Mouse (Mus musculus): ENCODE measurements around the gene Psap. TPM values are rescaled to one million over a fixed set of nuclear protein-coding genes. Genes with fewer than 3 reads are reported as not detected.

Psap gene
- total and polyA plus RNA-seq, 2 experiments from 2014 or later = 281 to 768 TPM

- Histone ChIP-seq H3K27me3 (ENCODE audit: insufficient read depth, low read length) (no peaks in the 10 kb centered on the region), H3K4me1 (ENCODE audit: insufficient read depth, low read length) (peaks cover 50% of the 10 kb centered on the region), H3K9me3 (ENCODE audit: low read length) (no peaks in the 10 kb centered on the region), H3K9ac (replicated peaks; ENCODE audit: low read length) (peak overlapping the region; percentile 39; the same call in 1 of the 2 replicates), H3K4me2 (ENCODE audit: low read depth, low read length) (peak overlapping the region; percentile 76), H3K36me3 (ENCODE audit: insufficient read depth, low read length) (no peaks in the 10 kb centered on the region), H3K4me3 (ENCODE audit: low read length) (peak overlapping the region; percentile 11; the same call in 1 of the 2 replicates), H3K27ac (peak overlapping the region; percentile 16; the same call in 1 of the 2 replicates)
- WGBS = 71% methylated on average over 6 of the region's 6 CpGs
- no peak for TF ChIP-seq CTCF (IDR thresholded peaks at IDR 0.05; ENCODE audit: low read depth)
- no peak for ATAC-seq
- no peak for DNase-seq (ENCODE audit: low spot score)
These were observed 2.9 kb downstream of the Psap start for GRCm38 (mm10) chr10:60280353-60280752.

- no peak for DNase-seq (ENCODE audit: low spot score)
- H3K4me1 ChIP-seq (ENCODE audit: insufficient read depth, low read length) = peaks cover 61% of the 10 kb centered on the region
- no peak for TF ChIP-seq CTCF (IDR thresholded peaks at IDR 0.05; ENCODE audit: low read depth)
- ATAC-seq = no peak
- WGBS = 88% methylated on average over 9 of the region's 9 CpGs
- no peak overlapping the region for H3K4me3 ChIP-seq (ENCODE audit: low read length)
- H3K36me3 ChIP-seq (ENCODE audit: insufficient read depth, low read length) = no peaks in the 10 kb centered on the region
- H3K27me3 ChIP-seq (ENCODE audit: insufficient read depth, low read length) = no peaks in the 10 kb centered on the region
- no peak overlapping the region for H3K9ac ChIP-seq (replicated peaks; ENCODE audit: low read length)
- H3K9me3 ChIP-seq (ENCODE audit: low read length) = no peaks in the 10 kb centered on the region
- no peak overlapping the region for H3K4me2 ChIP-seq (ENCODE audit: low read depth, low read length)
- peak overlapping the region; percentile 51; the same call in 1 of the 2 replicates for H3K27ac ChIP-seq
These were observed 4.2 kb downstream of the Psap start for GRCm38 (mm10) chr10:60281571-60282050.

GRCm38 (mm10) chr10:60282116-60283014, 4.9 kb downstream of the Psap start:
- no peaks in the 10 kb centered on the region for H3K9me3 ChIP-seq (ENCODE audit: low read length)
- DNase-seq (ENCODE audit: low spot score) = no peak
- ATAC-seq = no peak
- no peaks in the 10 kb centered on the region for H3K27me3 ChIP-seq (ENCODE audit: insufficient read depth, low read length)
- no peak overlapping the region for H3K4me3 ChIP-seq (ENCODE audit: low read length)
- 64% methylated on average over 10 of the region's 10 CpGs for WGBS
- H3K4me2 ChIP-seq (ENCODE audit: low read depth, low read length) = no peak overlapping the region
- peaks cover 64% of the 10 kb centered on the region for H3K4me1 ChIP-seq (ENCODE audit: insufficient read depth, low read length)
- no peaks in the 10 kb centered on the region for H3K36me3 ChIP-seq (ENCODE audit: insufficient read depth, low read length)
- peak overlapping the region; percentile 51 for H3K27ac ChIP-seq
- H3K9ac ChIP-seq (replicated peaks; ENCODE audit: low read length) = no peak overlapping the region
- TF ChIP-seq CTCF (IDR thresholded peaks at IDR 0.05; ENCODE audit: low read depth) = no peak

GRCm38 (mm10) chr10:60284248-60284647, 6.8 kb downstream of the Psap start:
- no peaks in the 10 kb centered on the region for H3K27me3 ChIP-seq (ENCODE audit: insufficient read depth, low read length)
- no peaks in the 10 kb centered on the region for H3K9me3 ChIP-seq (ENCODE audit: low read length)
- H3K4me3 ChIP-seq (ENCODE audit: low read length) = no peak overlapping the region
- peak overlapping the region; percentile 56 for H3K4me2 ChIP-seq (ENCODE audit: low read depth, low read length)
- no peak for ATAC-seq
- peaks cover 60% of the 10 kb centered on the region for H3K4me1 ChIP-seq (ENCODE audit: insufficient read depth, low read length)
- no peaks in the 10 kb centered on the region for H3K36me3 ChIP-seq (ENCODE audit: insufficient read depth, low read length)
- peak overlapping the region; percentile 89 for H3K27ac ChIP-seq
- DNase-seq (ENCODE audit: low spot score) = no peak
- TF ChIP-seq CTCF (IDR thresholded peaks at IDR 0.05; ENCODE audit: low read depth) = no peak
- WGBS = 35% methylated on average over 6 of the region's 6 CpGs
- peak overlapping the region; percentile 28; the same call in 1 of the 2 replicates for H3K9ac ChIP-seq (replicated peaks; ENCODE audit: low read length)

GRCm38 (mm10) chr10:60284676-60285111, 7.3 kb downstream of the Psap start:
- no peak overlapping the region for H3K4me3 ChIP-seq (ENCODE audit: low read length)
- WGBS = 16% methylated on average over 8 of the region's 8 CpGs
- peaks cover 56% of the 10 kb centered on the region for H3K4me1 ChIP-seq (ENCODE audit: insufficient read depth, low read length)
- H3K4me2 ChIP-seq (ENCODE audit: low read depth, low read length) = peak overlapping the region; percentile 56
- peak overlapping the region; percentile 89 for H3K27ac ChIP-seq
- H3K9me3 ChIP-seq (ENCODE audit: low read length) = no peaks in the 10 kb centered on the region
- no peak for DNase-seq (ENCODE audit: low spot score)
- peak overlapping the region; percentile 28; the same call in 1 of the 2 replicates for H3K9ac ChIP-seq (replicated peaks; ENCODE audit: low read length)
- no peaks in the 10 kb centered on the region for H3K27me3 ChIP-seq (ENCODE audit: insufficient read depth, low read length)
- H3K36me3 ChIP-seq (ENCODE audit: insufficient read depth, low read length) = no peaks in the 10 kb centered on the region
- peak; percentile 6 for ATAC-seq
- TF ChIP-seq CTCF (IDR thresholded peaks at IDR 0.05; ENCODE audit: low read depth) = no peak

- 22% methylated on average over 8 of the region's 8 CpGs for WGBS
- DNase-seq (ENCODE audit: low spot score) (no peak), ATAC-seq (peak; percentile 39)
- no peaks in the 10 kb centered on the region for H3K9me3 ChIP-seq (ENCODE audit: low read length)
- peak overlapping the region; percentile 56 for H3K4me2 ChIP-seq (ENCODE audit: low read depth, low read length)
- peak overlapping the region; percentile 28; the same call in 1 of the 2 replicates for H3K9ac ChIP-seq (replicated peaks; ENCODE audit: low read length)
- H3K36me3 ChIP-seq (ENCODE audit: insufficient read depth, low read length) = no peaks in the 10 kb centered on the region
- no peaks in the 10 kb centered on the region for H3K27me3 ChIP-seq (ENCODE audit: insufficient read depth, low read length)
- peaks cover 51% of the 10 kb centered on the region for H3K4me1 ChIP-seq (ENCODE audit: insufficient read depth, low read length)
- peak overlapping the region; percentile 89 for H3K27ac ChIP-seq
- peak overlapping the region; percentile 23 for H3K4me3 ChIP-seq (ENCODE audit: low read length)
- no peak for TF ChIP-seq CTCF (IDR thresholded peaks at IDR 0.05; ENCODE audit: low read depth)
These were observed 7.8 kb downstream of the Psap start for GRCm38 (mm10) chr10:60285183-60285582.
